Mouse (Mus musculus): ENCODE measurements around the gene Tgfa.

Tgfa gene

GRCm38 (mm10) chr6:86233512-86234430, 38.7 kb downstream of the Tgfa start:
- peak; percentile 12 for DNase-seq

- DNase-seq = no peak
Observed at GRCm38 (mm10) chr6:86244866-86245265, 49.8 kb downstream of the Tgfa start.

DNA sequence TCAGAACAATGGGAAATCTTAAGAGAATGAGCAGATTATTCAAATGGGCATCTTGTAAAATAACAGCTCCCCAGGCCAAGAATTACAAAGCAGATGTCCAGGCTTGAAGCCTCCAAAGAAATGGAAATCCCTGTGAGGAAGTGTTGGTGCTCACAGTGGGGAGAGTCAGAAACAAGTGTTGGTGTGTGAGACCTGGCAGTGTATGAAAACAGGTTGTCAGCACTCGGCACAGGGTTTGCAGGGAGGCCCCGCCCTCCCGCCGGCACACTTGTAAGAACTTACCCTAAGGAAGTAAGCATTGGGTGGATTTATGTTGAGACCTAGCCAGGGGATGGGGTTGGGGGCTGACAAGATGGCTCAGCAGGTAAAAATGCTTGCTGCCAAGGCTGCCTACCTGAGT, 50.9 kb downstream of the Tgfa start:
- no peak for DNase-seq

- no peak for DNase-seq
Observed at GRCm38 (mm10) chr6:86248562-86248961, 53.5 kb downstream of the Tgfa start.

DNA sequence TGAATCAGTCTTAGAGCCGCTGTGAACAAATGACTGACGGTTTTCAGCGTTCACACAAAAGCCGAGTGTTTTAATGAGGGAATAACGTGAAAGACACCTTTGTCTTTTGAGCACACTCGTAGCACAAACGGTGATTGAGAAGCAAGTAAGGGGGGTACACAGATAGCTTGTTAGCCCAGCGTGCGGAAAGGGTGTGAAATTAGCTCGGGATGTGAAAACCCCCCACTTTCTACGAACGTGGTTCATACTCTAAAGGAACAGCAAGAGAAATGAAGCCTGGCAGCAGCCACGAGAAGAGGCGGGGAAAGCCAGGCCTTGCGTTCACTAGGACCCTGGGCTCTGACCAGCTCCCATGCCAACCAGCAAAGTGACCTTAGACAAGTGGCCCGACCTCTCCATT, 54.0 kb downstream of the Tgfa start:
- DNase-seq = no peak

DNA sequence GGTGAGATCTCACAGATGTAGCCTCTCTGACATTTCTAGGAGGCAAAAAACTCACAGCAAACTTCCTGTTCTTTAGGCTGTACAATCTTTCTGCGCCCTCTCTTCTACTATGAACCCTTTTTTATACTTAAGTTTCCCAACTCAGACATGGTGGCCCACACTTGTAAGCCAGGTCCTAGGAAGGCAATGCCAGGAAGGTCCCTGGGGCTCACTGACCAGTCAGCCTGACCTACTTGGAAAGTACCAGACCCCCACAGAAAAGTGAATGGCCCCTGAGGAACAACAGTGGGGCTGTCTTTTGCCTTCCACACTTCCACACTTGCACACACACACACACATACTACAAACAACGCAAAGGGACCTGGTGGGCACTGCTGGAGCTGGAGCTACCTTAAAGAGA, 55.2 kb downstream of the Tgfa start:
- DNase-seq = no peak

GRCm38 (mm10) chr6:86250830-86251229, 55.8 kb downstream of the Tgfa start:
- no peak for DNase-seq

- no peak for DNase-seq
Observed at GRCm38 (mm10) chr6:86252176-86253125, 57.4 kb downstream of the Tgfa start.

- no peak for DNase-seq
Observed at GRCm38 (mm10) chr6:86255899-86256298, 60.9 kb downstream of the Tgfa start.

DNA sequence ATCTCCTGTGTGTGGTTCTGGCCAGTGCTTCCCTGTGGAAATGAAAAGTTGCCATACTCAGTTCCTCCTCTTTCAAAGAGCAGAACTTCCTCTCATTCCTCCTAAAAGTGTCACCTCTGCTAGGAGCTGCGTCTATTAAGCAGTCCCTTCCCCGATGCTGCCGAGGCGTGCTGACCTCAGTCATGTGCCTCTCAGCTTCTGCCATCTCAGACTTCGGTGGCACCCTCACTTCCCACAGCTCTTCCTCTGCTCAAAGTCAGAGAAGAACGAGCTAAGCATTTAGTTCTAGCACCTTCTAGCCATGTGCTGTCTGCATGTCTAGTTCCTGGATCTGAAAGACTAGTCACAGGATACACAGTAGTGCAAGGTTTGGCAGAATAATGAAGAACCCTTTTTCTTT, 64.2 kb downstream of the Tgfa start:
- no peak for DNase-seq

GRCm38 (mm10) chr6:86260322-86261050, 65.5 kb downstream of the Tgfa start:
- DNase-seq = no peak

- peak; percentile 2 for DNase-seq
Observed at GRCm38 (mm10) chr6:86266786-86267185, 71.8 kb downstream of the Tgfa start.

DNA sequence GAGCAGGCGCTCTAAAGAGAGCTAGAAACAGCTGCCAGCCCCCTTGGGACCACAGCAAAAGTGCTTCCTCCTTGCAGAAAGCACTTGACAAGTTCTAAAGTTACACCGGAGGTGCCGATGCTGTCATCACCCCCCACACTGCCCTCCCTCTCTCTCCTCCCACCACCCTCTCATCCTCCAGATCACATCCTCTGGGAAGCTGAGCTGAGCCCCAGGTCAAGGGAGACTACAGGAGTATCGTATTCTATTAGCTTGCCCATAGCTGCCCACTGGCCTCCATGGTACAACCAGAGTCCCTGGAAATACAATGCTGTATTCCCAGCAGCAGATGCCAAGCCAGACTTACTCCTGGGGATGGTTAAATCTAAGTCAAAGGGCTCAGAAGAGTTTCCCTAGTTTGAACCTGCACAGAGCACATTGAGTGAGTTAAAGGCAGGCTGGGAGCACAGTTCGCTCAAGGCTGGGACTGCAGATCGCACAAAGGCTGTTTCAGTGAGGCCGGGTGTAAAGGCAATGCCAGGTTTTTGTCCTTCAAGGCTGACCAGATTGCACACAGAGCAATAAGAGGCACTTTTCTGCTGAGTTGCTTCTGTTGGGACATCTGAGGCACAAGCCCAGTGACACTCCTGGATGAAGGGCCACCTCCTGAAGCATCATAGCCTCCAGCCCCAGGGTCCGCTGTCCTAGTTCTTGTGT, 75.5 kb downstream of the Tgfa start:
- no peak for DNase-seq

GRCm38 (mm10) chr6:86271130-86271529, 76.1 kb downstream of the Tgfa start:
- no peak for DNase-seq

DNA sequence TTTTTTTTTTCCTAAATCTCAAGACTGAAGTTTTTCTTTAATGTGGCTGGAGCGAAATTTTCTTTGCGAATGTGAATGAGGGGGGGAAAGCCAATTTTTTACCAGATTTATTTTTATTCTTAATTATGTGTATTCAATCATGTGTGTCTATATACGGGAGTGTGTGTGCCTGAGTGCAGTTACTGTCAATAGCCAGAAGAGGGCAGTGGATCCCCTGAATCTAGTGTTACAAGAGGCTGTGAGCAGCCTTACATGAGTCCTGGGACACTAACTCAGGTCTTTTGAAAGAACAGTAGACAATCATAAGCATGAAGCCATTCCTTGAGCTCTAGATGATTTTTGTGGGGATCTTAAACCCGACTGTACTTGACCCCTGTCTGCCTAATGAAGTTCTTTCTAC, 80.7 kb downstream of the Tgfa start:
- DNase-seq = no peak

- no peak for DNase-seq
Observed at GRCm38 (mm10) chr6:86276816-86277215, 81.8 kb downstream of the Tgfa start.

- DNase-seq = no peak
Observed at GRCm38 (mm10) chr6:86277620-86278019, 82.6 kb downstream of the Tgfa start.

DNA sequence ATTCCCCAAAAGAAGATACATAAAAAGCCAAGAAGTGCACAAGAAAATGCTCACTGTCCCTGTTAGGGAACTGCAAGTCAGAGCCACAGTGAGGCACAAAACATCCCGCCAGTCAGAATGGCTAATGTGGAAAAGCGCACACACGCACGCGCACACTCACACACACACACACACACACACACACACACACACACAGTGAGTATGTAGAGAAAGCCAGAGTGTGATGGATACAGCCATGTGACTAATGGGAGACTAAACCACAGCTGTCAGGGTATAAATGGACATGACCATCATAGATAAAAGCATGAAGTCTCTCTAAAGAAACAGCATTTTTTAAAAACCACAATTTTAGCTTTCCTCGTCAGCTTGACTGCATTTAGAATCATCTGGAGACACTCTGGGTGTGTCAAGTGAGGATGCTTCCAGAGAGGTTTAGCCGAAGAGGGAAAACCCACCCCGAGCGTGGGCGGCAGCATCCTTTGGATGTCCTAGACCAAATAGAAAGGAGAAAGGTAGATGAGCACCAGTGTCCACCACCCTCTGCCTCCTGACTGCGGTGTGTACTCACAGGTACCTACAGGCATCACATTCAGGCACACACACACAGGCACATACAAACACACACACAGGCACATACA, 86.7 kb downstream of the Tgfa start:
- no peak for DNase-seq

GRCm38 (mm10) chr6:86293301-86293700, 98.3 kb downstream of the Tgfa start:
- peak; percentile 36 for DNase-seq

DNA sequence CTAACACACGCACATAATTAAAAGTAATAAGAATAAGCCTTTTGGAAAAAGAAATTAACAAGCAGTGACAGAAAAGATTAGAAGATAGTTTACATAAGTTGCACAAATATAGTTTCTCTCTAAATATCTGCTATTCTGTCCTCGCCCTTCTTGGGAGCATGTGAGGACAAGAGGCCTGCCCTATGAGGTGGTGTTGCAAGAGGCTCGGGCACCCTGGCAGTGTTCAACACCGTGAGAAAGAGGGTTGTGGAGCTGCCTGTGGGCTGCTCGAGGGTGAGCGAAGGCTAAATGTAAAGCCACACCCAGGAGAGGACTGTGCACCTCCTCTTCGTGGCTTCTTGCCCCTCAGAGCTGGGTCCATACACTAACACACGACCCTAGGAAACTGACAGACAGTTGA, 100.4 kb downstream of the Tgfa start:
- DNase-seq = no peak

- DNase-seq = no peak
Observed at GRCm38 (mm10) chr6:86296126-86296525, 101.1 kb downstream of the Tgfa start.

DNA sequence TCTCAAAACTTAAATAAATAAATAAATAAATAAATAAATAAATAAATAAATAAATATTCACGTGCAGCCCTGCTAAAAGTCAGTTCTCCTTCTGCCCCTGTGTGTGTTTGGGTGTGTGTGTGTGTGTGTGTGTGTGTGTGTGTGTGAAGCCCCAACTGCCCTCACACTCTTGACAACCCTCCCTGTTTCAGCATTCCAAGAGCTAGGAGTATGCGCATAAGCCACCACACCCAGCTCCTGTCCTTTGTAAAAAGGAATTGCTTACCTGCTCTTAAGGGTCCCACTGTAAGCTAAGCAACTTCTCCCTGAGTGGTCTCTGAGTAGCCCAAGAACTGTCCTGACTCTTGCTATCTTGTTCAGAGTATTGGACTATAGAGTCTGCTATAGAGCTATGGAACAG, 101.9 kb downstream of the Tgfa start:
- DNase-seq = no peak

All from kidney, adult 9 months (tissue).